Mouse (Mus musculus) intestine, postnatal 0 days (tissue): Measurements from ENCODE around the gene Mettl1. TPM values are rescaled to one million over a fixed set of nuclear protein-coding genes. Genes with fewer than 3 reads are reported as not detected.
A peak's percentile ranks its signal among the peaks of the same experiment; 100 is the strongest.

Experiments used
- ATAC-seq: fragments of 200-750 bp; cut with Nextera tagmentation; 2 replicates; pipeline ENCODE4 v1.8.0; 2017; ENCODE audit warnings: mild to moderate bottlenecking, moderate TSS enrichment, moderate library complexity
- H3K27ac ChIP-seq: fragments of 300-500 bp; sonication (generic); 2 replicates; pipeline ENCODE4 v1.5.1; 2014; ENCODE audit warnings: mild to moderate bottlenecking, low read depth, low read length, moderate library complexity
- H3K27me3 ChIP-seq: fragments of 300-500 bp; sonication (generic); replicated peaks from 2 replicates; pipeline ENCODE4 v1.6.1; 2014; ENCODE audit warnings: low read length, mixed read lengths; ENCODE audit not compliant: control insufficient read depth, insufficient read depth
- H3K36me3 ChIP-seq: fragments of 300-500 bp; sonication (generic); 2 replicates; pipeline ENCODE4 v1.6.1; 2014; ENCODE audit warnings: mild to moderate bottlenecking, moderate library complexity; ENCODE audit not compliant: control insufficient read depth, insufficient read depth
- H3K4me1 ChIP-seq: fragments of 300-500 bp; sonication (generic); replicated peaks from 2 replicates; pipeline ENCODE4 v1.6.1; 2014; ENCODE audit warnings: antibody characterized with exemption, low read length, mixed read lengths; ENCODE audit not compliant: control insufficient read depth, insufficient read depth
- H3K4me2 ChIP-seq: fragments of 300-500 bp; sonication (generic); replicated peaks from 2 replicates; pipeline ENCODE4 v1.6.1; 2014; ENCODE audit warnings: low read depth, mild to moderate bottlenecking, moderate library complexity
- H3K4me3 ChIP-seq: fragments of 300-500 bp; sonication (generic); 2 replicates; pipeline ENCODE4 v1.5.1; 2014; ENCODE audit warnings: low read depth, low read length
- H3K9ac ChIP-seq: fragments of 300-500 bp; sonication (generic); 2 replicates; pipeline ENCODE4 v1.6.1; 2014; ENCODE audit warnings: mild to moderate bottlenecking, low read depth, low read length
- H3K9me3 ChIP-seq: fragments of 300-500 bp; sonication (generic); 2 replicates; pipeline ENCODE4 v1.6.1; 2016; ENCODE audit warnings: mixed run types; ENCODE audit not compliant: control insufficient read depth
- CTCF ChIP-seq: sonication (generic); IDR thresholded peaks from 2 replicates; pipeline ENCODE4 v1.5.1; 2016; ENCODE audit warnings: low read depth, mild to moderate bottlenecking, control low read depth, antibody characterized with exemption, moderate library complexity
- WGBS: fragments of 180-500 bp; shearing (Covaris S2); extraction: QIAGEN DNeasy Blood & Tissue Kit; methylation state at CpG from one replicate; pipeline ENCODE4 v1.1.7; 2014; 5-methylcytosine and 5-hydroxymethylcytosine counted together
- polyA plus RNA-seq: library from polyadenylated mRNA; unstranded; fragments of >200 nt; fragmentation: Nextera tagmentation; extraction: Ambion mirVana; gene quantifications from 2 replicates; pipeline ENCODE4 v1.2.1, GENCODE M21; 2015

The Mettl1 gene
- polyA plus RNA-seq, 1 experiment from 2014 or later = 19.8 TPM

DNA sequence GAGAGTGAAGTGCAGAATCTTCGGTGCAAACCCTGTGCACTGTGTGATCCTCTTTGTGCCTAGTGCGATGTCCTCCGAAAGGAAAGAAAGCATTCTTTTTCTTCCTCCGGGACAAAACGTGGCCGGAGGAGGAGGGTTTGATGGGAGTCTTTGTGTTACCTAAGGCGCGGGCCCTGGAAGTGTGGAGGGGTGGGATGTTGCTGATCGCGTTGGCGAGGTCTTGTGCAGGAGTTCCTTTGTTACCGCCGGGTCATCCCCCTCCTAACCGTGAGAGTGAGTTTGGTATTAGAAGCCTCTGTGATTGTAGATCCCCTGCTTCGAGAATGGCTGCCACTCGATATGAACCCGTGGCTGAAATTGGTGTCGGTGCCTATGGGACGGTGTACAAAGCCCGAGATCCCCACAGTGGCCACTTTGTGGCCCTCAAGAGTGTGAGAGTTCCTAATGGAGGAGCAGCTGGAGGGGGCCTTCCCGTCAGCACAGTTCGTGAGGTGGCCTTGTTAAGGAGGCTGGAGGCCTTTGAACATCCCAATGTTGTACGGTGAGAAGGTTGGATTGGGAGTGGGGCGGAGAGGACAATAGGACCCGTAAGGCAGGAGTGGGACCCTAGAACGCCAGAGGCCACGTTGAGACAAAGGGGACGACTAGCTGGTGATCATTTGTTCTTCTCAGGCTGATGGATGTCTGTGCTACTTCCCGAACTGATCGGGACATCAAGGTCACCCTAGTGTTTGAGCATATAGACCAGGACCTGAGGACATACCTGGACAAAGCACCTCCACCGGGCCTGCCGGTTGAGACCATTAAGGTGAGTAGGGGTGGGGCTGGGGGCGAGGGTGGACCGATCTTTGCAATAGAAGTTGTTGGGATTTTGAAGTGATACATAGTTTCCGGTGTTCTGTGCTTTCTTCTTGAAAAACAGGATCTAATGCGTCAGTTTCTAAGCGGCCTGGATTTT, 23.0 kb downstream of the Mettl1 start:
- 0 out of 2 replicates have a peak, but pooled peaks cover 4% of the 10 kb centered on the region for H3K4me1 ChIP-seq
- H3K27me3 ChIP-seq = no peaks in the 10 kb centered on the region
- peak overlapping the region; percentile 85 for H3K4me2 ChIP-seq
- H3K36me3 ChIP-seq = peaks cover 35% of the 10 kb centered on the region
- 8% methylated on average over 37 of the region's 37 CpGs for WGBS
- no peak for TF ChIP-seq CTCF
- H3K9me3 ChIP-seq = no peaks in the 10 kb centered on the region
- H3K27ac ChIP-seq = peak overlapping the region; percentile 84
- H3K9ac ChIP-seq = peak overlapping the region; percentile 79
- no peak for ATAC-seq
- peak overlapping the region; percentile 75 for H3K4me3 ChIP-seq

DNA sequence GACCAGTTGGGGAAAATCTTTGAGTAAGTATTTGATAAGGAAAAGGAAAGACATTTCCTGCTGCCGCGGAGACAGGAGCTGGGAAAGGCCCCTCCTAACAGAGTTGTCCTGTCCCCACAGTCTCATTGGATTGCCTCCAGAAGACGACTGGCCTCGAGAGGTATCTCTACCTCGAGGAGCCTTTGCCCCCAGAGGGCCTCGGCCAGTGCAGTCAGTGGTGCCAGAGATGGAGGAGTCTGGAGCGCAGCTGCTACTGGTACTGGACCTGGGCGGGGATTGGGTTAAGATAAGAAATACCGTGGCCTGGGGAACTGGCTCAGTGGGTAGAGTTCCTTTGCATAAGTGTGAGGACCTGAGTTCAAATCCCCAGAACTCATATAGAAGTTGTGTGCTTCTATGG, 24.8 kb downstream of the Mettl1 start:
- WGBS = 41% methylated on average over 9 of the region's 9 CpGs

DNA sequence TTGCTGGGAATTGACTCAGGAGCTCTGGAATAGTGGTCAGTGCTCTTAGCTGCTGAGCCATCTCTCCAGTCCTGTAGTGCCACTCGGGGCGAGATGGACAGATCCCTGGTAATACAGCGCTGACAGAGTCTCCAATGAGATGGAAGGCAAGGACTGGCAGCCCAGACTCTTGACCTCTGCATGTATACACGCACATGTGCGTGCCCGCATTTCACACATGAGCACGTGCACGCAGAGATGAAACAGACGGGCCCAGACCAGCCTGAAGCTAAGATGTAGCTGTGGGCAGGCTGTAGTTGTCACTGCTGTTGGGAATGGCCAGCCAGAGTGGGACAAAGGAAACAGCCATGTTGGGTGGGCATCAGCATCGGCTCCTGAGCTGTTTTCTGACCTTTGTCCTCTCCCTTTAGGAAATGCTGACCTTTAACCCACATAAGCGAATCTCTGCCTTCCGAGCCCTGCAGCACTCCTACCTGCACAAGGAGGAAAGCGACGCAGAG, 25.4 kb downstream of the Mettl1 start:
- H3K27me3 ChIP-seq = no peaks in the 10 kb centered on the region
- H3K36me3 ChIP-seq = peaks cover 35% of the 10 kb centered on the region
- TF ChIP-seq CTCF = no peak
- H3K4me1 ChIP-seq = 0 out of 2 replicates have a peak, but pooled peaks cover 12% of the 10 kb centered on the region
- 79% methylated on average over 14 of the region's 14 CpGs for WGBS
- H3K9me3 ChIP-seq = no peaks in the 10 kb centered on the region
- no peak overlapping the region for H3K4me2 ChIP-seq
- H3K4me3 ChIP-seq = no peak overlapping the region
- H3K27ac ChIP-seq = peak overlapping the region; percentile 17
- no peak for ATAC-seq
- H3K9ac ChIP-seq = no peak overlapping the region

More for the DNA sequence above, 24.8 kb downstream of the Mettl1 start:
- TF ChIP-seq CTCF = no peak
- Histone ChIP-seq H3K4me3 (no peak overlapping the region), H3K9ac (no peak overlapping the region), H3K4me2 (no peak overlapping the region), H3K27ac (0 out of 2 replicates have a peak overlapping the region, but pooled peaks have one; percentile 29), H3K4me1 (0 out of 2 replicates have a peak, but pooled peaks cover 9% of the 10 kb centered on the region), H3K36me3 (peaks cover 35% of the 10 kb centered on the region), H3K9me3 (no peaks in the 10 kb centered on the region), H3K27me3 (no peaks in the 10 kb centered on the region)
- ATAC-seq = no peak

DNA sequence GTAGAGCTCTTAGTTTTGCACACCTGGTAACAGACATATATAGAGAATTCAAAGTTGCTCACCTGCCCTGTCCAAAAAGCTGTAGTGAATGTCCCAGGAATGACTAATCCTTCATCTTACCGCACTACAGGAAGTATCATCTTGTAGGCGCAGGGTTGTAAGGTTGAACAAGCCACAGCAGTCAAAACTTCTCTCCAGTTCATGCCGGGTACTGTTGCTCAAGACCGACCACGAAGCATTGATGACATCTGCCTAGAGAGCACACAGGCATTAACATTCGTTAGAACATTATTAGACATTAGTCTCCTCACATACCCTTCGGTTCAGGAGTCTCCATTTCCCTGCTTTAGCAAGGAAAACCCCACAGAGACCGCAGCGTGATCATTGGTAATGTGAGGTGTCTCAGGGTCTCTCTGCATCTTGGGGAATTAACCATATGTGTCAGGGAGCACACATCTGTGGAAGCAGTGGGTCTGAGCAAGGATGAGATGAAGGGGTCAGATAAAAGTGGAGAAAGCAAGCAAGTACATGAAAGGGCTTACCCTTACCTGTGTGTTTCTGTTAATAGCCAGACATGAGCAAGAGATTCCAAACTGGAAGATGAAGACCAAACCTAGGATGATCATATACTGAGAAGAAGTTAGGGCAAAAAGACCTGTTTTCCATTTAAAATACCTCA, 27.3 kb downstream of the Mettl1 start:
- no peaks in the 10 kb centered on the region for H3K9me3 ChIP-seq
- H3K9ac ChIP-seq = peak overlapping the region; percentile 13; the same call in 1 of the 2 replicates
- H3K4me3 ChIP-seq = no peak overlapping the region
- TF ChIP-seq CTCF = no peak
- peak overlapping the region; percentile 90 for H3K27ac ChIP-seq
- no peaks in the 10 kb centered on the region for H3K27me3 ChIP-seq
- peak overlapping the region; percentile 89; the same call in 1 of the 2 replicates for H3K4me2 ChIP-seq
- peaks cover 35% of the 10 kb centered on the region for H3K36me3 ChIP-seq
- H3K4me1 ChIP-seq = 0 out of 2 replicates have a peak, but pooled peaks cover 12% of the 10 kb centered on the region
- no peak for ATAC-seq
- 63% methylated on average over 9 of the region's 9 CpGs for WGBS

DNA sequence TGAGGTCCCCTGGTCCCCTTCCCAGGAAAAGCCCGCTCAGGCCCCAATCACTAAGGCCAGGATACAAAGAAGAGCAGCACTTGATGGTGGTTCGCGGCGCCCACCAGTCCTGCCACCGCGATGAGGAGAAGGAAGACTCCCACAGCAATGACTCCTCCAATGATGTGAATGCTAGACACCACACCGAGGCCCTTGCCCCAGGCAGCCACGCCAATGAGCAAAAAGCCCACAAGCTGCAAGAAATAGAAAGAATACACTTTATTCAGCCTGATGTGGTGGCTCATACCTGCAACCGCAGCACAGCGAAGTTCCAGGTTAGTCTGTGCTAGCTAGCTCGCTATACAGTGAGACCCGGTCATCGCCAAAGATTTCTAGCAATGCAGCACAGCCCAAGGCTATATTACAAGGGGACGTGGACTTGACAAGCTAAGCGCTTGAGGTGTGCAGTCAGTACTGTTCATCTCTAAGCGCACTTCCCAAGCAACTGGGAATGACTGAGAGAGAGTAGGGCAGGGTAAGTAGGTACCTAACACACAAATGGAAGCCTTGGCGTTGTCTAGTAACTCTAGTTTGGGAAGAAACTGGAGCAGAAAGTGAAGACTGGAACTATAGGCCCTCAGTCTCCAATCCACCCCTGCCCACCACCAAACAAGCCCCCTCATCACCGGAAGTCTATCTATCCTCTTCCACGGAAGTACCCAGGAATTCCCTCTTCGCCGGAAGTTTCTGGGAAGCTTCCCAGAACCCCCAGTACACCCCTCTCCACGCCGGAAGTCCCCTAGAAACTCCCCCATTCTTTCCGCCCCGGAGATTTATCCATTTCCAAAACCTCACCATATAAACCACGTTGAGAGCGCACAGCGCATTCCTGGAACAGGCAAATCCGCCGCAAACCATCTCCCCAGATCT, 28.3 kb downstream of the Mettl1 start:
- H3K4me1 ChIP-seq = 0 out of 2 replicates have a peak, but pooled peaks cover 8% of the 10 kb centered on the region
- peak overlapping the region; percentile 90 for H3K27ac ChIP-seq
- WGBS = 5% methylated on average over 30 of the region's 30 CpGs
- peaks cover 35% of the 10 kb centered on the region for H3K36me3 ChIP-seq
- no peak for TF ChIP-seq CTCF
- peak; percentile 3; the same call in 1 of the 2 replicates for ATAC-seq
- no peaks in the 10 kb centered on the region for H3K27me3 ChIP-seq
- H3K4me3 ChIP-seq = peak overlapping the region; percentile 83
- no peaks in the 10 kb centered on the region for H3K9me3 ChIP-seq
- peak overlapping the region; percentile 68 for H3K9ac ChIP-seq
- H3K4me2 ChIP-seq = peak overlapping the region; percentile 89
